Mouse (Mus musculus): ENCODE results near the gene Nek10.
"Not testable (repeated sequence)": the region's sequence is repeated elsewhere in the genome, so short reads cannot be mapped to it uniquely, and the experiment has no call there.

The Nek10 gene

GRCm38 (mm10) chr14:14984710-14985647, 181.8 kb downstream of the Nek10 start:
- DNase-seq (ENCODE audit: low read depth, low spot score), result peak; percentile 73

DNA sequence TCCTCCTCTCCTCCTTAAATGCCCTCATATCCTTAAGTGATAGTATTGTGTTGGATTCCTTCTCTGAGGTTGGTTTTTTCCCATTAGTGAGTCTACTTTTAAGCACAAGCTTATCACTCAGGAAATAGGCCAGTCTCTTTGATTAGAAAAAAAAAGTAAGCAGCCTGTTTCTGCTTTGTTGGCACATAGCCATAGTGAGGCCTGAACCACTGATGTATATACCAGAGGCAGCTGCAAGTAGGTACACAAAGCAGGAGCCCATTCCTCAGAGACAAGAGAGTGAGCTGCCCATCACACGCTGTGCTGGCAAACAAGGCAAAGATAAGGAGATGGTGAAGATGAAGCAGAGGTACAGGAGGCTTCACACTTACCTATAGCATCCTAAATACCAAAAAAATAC, 184.2 kb downstream of the Nek10 start:
- no peak for DNase-seq (ENCODE audit: low read depth, low spot score)

DNA sequence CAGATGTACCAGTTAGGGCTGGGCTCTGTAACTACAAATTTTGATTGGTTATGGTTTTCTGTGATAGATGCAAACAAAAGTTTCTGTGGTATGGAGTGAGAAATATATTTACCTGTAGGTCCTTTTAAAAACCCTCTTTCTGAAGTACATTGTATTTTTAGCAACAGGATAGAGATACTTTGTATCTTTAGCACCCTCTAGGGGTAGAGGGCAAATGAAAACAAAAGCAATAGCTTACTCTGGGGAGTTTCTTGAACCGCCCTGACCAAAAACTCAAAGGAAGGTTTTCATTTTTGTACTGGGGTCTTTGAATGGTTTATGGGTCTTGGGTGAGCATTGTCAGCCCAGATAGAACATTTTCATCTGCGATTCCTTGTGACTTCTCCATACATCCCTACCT, 188.4 kb downstream of the Nek10 start:
- DNase-seq (ENCODE audit: low read depth, low spot score), result no peak

DNA sequence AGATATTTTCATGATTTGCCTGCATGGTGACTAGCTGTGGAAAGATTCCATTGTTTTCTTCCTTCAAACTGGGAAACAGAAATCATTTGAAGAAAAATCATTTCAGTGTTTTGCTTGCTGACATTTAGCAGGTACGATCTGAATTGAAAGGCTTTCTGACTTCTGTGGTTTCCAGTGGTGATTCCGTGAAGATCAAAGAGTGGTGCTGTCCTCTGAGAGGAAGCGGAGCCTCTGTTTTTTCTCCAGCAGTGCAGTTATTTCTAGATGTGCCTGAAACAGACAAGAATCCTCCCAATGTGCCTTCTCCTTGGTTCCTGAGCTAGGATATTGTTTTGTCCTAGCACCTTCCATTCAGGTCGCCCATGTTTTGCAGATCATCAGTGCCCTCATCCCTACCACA, 208.2 kb downstream of the Nek10 start:
- no peak for DNase-seq (ENCODE audit: low read depth, low spot score)

DNA sequence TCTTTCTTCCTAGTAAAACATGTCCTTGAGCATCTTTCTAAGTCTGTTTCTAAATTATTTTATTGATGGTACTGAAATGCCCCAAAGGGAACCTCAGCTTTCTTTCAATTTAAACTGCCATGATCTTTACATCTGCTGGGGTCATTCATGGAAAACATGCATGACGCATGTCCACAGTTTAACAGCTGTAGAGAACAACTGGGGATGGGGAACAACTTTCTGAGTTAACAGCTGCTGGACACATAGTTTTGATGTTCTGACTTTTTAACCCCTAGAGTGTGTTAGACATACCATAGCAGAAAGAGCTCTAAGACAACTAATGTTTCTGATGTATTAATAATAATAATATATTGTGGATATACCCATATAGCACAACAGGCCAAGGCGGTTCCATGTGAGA, 211.6 kb downstream of the Nek10 start:
- no peak for DNase-seq (ENCODE audit: low read depth, low spot score)

DNA sequence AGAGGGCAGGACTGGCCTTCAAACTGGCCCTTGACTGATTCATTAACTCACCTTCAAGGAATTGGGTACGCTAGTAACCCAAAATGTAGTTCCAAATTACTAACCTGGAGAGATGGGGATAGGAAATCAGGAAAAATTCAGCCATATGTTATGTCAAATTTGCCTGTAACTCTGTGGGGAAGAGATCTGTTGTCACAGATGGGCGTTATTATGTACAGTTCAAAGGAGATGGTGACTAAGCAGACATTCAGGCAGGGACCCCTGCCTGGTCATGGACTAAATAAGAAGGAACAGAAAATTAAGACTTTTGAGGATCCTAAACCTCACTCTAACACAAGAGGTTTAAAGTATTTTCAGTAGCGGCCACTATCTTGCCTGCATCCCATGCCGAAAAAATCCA, 227.4 kb downstream of the Nek10 start:
- not testable (repeated sequence) for DNase-seq (ENCODE audit: low read depth, low spot score)

DNA sequence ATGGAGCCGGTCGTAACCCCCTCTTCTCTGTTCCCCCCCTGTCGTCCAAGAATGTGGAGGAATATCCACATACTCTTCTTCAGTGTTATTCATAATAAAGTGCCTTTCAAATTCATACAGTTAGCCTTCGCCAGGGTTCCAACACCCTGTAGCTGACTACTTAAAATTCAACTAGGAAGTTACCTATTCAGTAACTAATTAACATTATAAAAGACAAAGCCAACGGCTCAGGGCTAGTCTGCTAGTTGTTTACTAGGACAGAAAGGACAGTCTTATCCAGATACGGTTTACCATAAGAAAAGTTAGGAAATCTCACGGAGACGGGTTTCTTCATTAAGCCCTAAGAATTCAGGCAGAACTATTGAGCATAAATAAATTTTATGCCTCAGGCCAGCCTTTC, 231.4 kb downstream of the Nek10 start:
- DNase-seq (ENCODE audit: low read depth, low spot score), result not testable (repeated sequence)

GRCm38 (mm10) chr14:15048186-15048585, 245.0 kb downstream of the Nek10 start:
- DNase-seq (ENCODE audit: low read depth, low spot score), result no peak

DNA sequence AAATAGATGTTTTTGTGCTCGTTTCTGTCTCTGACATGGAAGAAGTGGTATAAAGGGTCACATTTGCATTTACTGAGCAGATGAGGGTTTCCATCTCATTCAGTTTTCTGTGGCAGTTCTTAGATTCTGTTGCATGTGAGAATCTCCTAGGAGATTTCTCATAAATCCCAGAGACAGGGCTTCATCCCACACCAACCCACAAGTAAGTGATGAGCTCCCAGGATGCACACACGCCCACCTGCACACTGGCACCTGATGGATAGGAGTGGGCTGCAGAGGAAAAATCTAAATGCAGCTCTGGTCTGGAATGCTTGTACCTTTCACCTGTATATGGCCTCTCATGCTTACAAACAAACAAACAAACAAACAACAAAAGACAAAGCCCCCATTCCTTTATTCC, 258.3 kb downstream of the Nek10 start:
- DNase-seq (ENCODE audit: low read depth, low spot score), result no peak

Data from ES-CJ7 (cell line).